Mouse (Mus musculus) ZHBTc4 (cell line): Measurements from ENCODE around the gene Ehf.

Experiments
- DNase-seq: peaks from one replicate; pipeline ENCODE4 v3.0.0-alpha.2; 2011; ENCODE audit warnings: low read depth, low spot score

Ehf gene

GRCm38 (mm10) chr2:103214861-103215260, 88.2 kb downstream of the Ehf start:
- DNase-seq = peak; percentile 18

- DNase-seq = no peak
Measured at GRCm38 (mm10) chr2:103213547-103213946, 89.5 kb downstream of the Ehf start.
